In genomic region chr2:54083861-54084736, GRCm38 (mm10) we compare ENCODE assay signal across 9 mouse cellular contexts. TPM values are rescaled to one million over a fixed set of nuclear protein-coding genes. Genes with fewer than 3 reads are reported as not detected.
A peak's percentile ranks its signal among the peaks of the same experiment; 100 is the strongest.
DNase-seq lines count a peak whose midpoint lies in the region; ATAC-seq and TF ChIP-seq lines count a peak whose summit lies in the region.
"Had no signal": no experiment of that assay in that cellular context is flagged by ENCODE, and none has a peak within 500 bp of the region (broad histone marks: within the 10 kb centered on the region; RNA-seq: fewer than 3 reads in every experiment).

No protein-coding gene starts in this region.

- peaks cover 6% of the 10 kb centered on the region for H3K27me3 ChIP-seq in heart, adult 2 months (ENCODE audit: control insufficient read depth, insufficient read depth, low read length)
- peaks cover 31% of the 10 kb centered on the region for H3K27me3 ChIP-seq in embryonic facial prominence, embryonic 15.5 days
- H3K27me3 ChIP-seq in kidney, postnatal 0 days (ENCODE audit: insufficient read depth, low read length), result peaks cover 12% of the 10 kb centered on the region
- peaks cover 28% of the 10 kb centered on the region; the same call in 1 of the 2 replicates for H3K27me3 ChIP-seq in midbrain, embryonic 13.5 days

- H3K79me2 ChIP-seq in heart, adult 2 months (replicated peaks; ENCODE audit: control insufficient read depth, insufficient read depth, low read length), result no peaks in the 10 kb centered on the region

- WGBS in heart, adult 2 months, result 4% methylated on average over 29 of the region's 29 CpGs
- 2% methylated on average over 29 of the region's 29 CpGs for WGBS in embryonic facial prominence, embryonic 15.5 days
- 1% methylated on average over 29 of the region's 29 CpGs for WGBS in kidney, postnatal 0 days
- WGBS in midbrain, embryonic 13.5 days, result 1% methylated on average over 29 of the region's 29 CpGs

- peak overlapping the region; percentile 89 for H3K4me2 ChIP-seq in embryonic facial prominence, embryonic 15.5 days (replicated peaks)
- peak overlapping the region; percentile 75 for H3K4me2 ChIP-seq in kidney, postnatal 0 days (ENCODE audit: low read length)
- peak overlapping the region; percentile 76 for H3K4me2 ChIP-seq in midbrain, embryonic 13.5 days (replicated peaks)

- no peak for TF ChIP-seq POLR2A in heart, adult 2 months (IDR thresholded peaks at IDR 0.05; ENCODE audit: insufficient read depth, low read depth, low read length)

- H3K36me3 ChIP-seq in heart, adult 2 months (ENCODE audit: control insufficient read depth, insufficient read depth, low read length), result no peaks in the 10 kb centered on the region
- H3K36me3 ChIP-seq in embryonic facial prominence, embryonic 15.5 days, result no peaks in the 10 kb centered on the region
- no peaks in the 10 kb centered on the region for H3K36me3 ChIP-seq in kidney, postnatal 0 days (ENCODE audit: insufficient read depth, low read length)
- no peaks in the 10 kb centered on the region for H3K36me3 ChIP-seq in midbrain, embryonic 13.5 days
- H3K36me3 ChIP-seq: G1E had no signal

- H3K9ac ChIP-seq in heart, adult 2 months (ENCODE audit: low read depth, low read length), result no peak overlapping the region
- no peak overlapping the region for H3K9ac ChIP-seq in embryonic facial prominence, embryonic 15.5 days
- H3K9ac ChIP-seq in kidney, postnatal 0 days (ENCODE audit: low read depth, low read length), result 0 out of 2 replicates have a peak overlapping the region, but pooled peaks have one; percentile 52
- peak overlapping the region; percentile 69 for H3K9ac ChIP-seq in midbrain, embryonic 13.5 days (replicated peaks)

- intact Hi-C loops in heart, adult 2 months (cut with DNase I), result loop anchor here (10.0 kb wide), 1 partner anchor 489 kb away; no protein-coding TSS in a partner anchor

- TF ChIP-seq EP300 in heart, adult 2 months (IDR thresholded peaks at IDR 0.05; ENCODE audit: insufficient read depth, low read depth, low read length), result no peak

- DNase-seq in heart, adult 11 months, result peak; percentile 80
- no peak for DNase-seq in heart, adult 2 months
- peak; percentile 66 for DNase-seq in Muller cell, postnatal 12 days (ENCODE audit: inconsistent ontology term)
- DNase-seq in kidney, postnatal 0 days (ENCODE audit: low spot score), result peak; percentile 16
- DNase-seq in c-Kit-positive CD71-positive TER-119-positive erythroid progenitor cells, embryonic 14.5 days (ENCODE audit: low spot score), result no peak
- DNase-seq in gastrocnemius, adult 8-10 months (ENCODE audit: low spot score in 2 of 2), result no peak

- ATAC-seq in embryonic facial prominence, embryonic 15.5 days (ENCODE audit: insufficient number of reproducible peaks, low FRiP score, low TSS enrichment, low read depth), result no peak
- 0 out of 2 replicates have a peak, but pooled peaks have one; percentile 1 for ATAC-seq in kidney, postnatal 0 days (replicated peaks; ENCODE audit: low FRiP score, low read depth)
- peak; percentile 57 for ATAC-seq in midbrain, embryonic 13.5 days

- H3K27ac ChIP-seq in heart, adult 2 months, result no peak overlapping the region
- no peak overlapping the region for H3K27ac ChIP-seq in embryonic facial prominence, embryonic 15.5 days (replicated peaks)
- no peak overlapping the region for H3K27ac ChIP-seq in kidney, postnatal 0 days
- H3K27ac ChIP-seq in midbrain, embryonic 13.5 days, result peak overlapping the region; percentile 20

- no peak overlapping the region for H3K4me3 ChIP-seq in heart, adult 2 months
- H3K4me3 ChIP-seq in embryonic facial prominence, embryonic 15.5 days (replicated peaks), result peak overlapping the region; percentile 50
- H3K4me3 ChIP-seq in kidney, postnatal 0 days (replicated peaks; ENCODE audit: low read depth, low read length), result peak overlapping the region; percentile 40
- peak overlapping the region; percentile 54 for H3K4me3 ChIP-seq in midbrain, embryonic 13.5 days (replicated peaks)

- no peaks in the 10 kb centered on the region for H3K9me3 ChIP-seq in embryonic facial prominence, embryonic 15.5 days (replicated peaks)
- no peaks in the 10 kb centered on the region for H3K9me3 ChIP-seq in kidney, postnatal 0 days (replicated peaks; ENCODE audit: low read length)
- no peaks in the 10 kb centered on the region for H3K9me3 ChIP-seq in midbrain, embryonic 13.5 days

- no peak for TF ChIP-seq CTCF in heart, adult 2 months (IDR thresholded peaks at IDR 0.05)
- no peak for TF ChIP-seq CTCF in kidney, postnatal 0 days (IDR thresholded peaks at IDR 0.05; ENCODE audit: low read depth)

- H3K4me1 ChIP-seq in heart, adult 2 months (ENCODE audit: control insufficient read depth, insufficient read depth, low read length), result no peaks in the 10 kb centered on the region
- H3K4me1 ChIP-seq in embryonic facial prominence, embryonic 15.5 days, result peaks cover 18% of the 10 kb centered on the region
- peaks cover 5% of the 10 kb centered on the region; the same call in 1 of the 2 replicates for H3K4me1 ChIP-seq in kidney, postnatal 0 days (replicated peaks; ENCODE audit: insufficient read depth, low read length)
- peaks cover 36% of the 10 kb centered on the region for H3K4me1 ChIP-seq in midbrain, embryonic 13.5 days (replicated peaks)

RNA-seq across cellular contexts. Expression of gene Rprm, which starts 1.3 kb away (rescaled TPM):
- total RNA-seq in heart, adult 2 months (2021), result under 1 TPM in 1 of 2 experiments, not detected in 1; 0.20 TPM
- polyA plus RNA-seq in heart, adult 2 months (2012; rRNA removed), result 0.29 and 0.41 TPM in 2 replicates
- 21.9 and 22.2 TPM in 2 replicates for polyA plus RNA-seq in embryonic facial prominence, embryonic 15.5 days (2015; fragmentation: Nextera tagmentation; extraction: Ambion mirVana)
- 72.8 and 74.3 TPM in 2 replicates for polyA plus RNA-seq in kidney, postnatal 0 days (2015; fragmentation: Nextera tagmentation; extraction: Ambion mirVana)
- polyA plus RNA-seq in midbrain, embryonic 13.5 days (2015; fragmentation: Nextera tagmentation; extraction: Ambion mirVana), result 65.8 and 71.4 TPM in 2 replicates
- total RNA-seq in gastrocnemius, adult 8-10 months (2022), result not detected
- total RNA-seq: G1E had no signal
- polyA plus RNA-seq: G1E had no signal

Comparison
In these comparisons a context has a peak if more than half of its experiments do, and no peak if none do; other contexts are left out.
1. DNase-seq: peak in heart, adult 11 months (single experiment), Muller cell, postnatal 12 days (single experiment) and kidney, postnatal 0 days (single experiment); none in heart, adult 2 months (0 of 2), c-Kit-positive CD71-positive TER-119-positive erythroid progenitor cells, embryonic 14.5 days (single experiment) and gastrocnemius, adult 8-10 months (0 of 2).
2. H3K9ac ChIP-seq: peak in kidney, postnatal 0 days (single experiment) and midbrain, embryonic 13.5 days (single experiment); none in heart, adult 2 months (single experiment) and embryonic facial prominence, embryonic 15.5 days (single experiment).
3. RNA of gene Rprm, which starts 1.3 kb away (polyA plus RNA-seq): 72.8 to 74.3 TPM in kidney, postnatal 0 days, 65.8 to 71.4 TPM in midbrain, embryonic 13.5 days and 21.9 to 22.2 TPM in embryonic facial prominence, embryonic 15.5 days; 0.29 to 0.41 TPM in heart, adult 2 months; every median in the first group is over 10 times any median in the second.
4. Peak in every context shown above with its lines, with median percentiles within 50 percentile points of each other: H3K4me2 ChIP-seq.